Mouse (Mus musculus) kidney, adult 2 months (tissue): Measurements from ENCODE around the gene Hils1. TPM values are rescaled to one million over a fixed set of nuclear protein-coding genes. Genes with fewer than 3 reads are reported as not detected.
A peak's percentile ranks its signal among the peaks of the same experiment; 100 is the strongest.

ENCODE experiments used
- DNase-seq: peaks from one replicate; pipeline ENCODE4 v3.0.0; 2021
- H3K27ac ChIP-seq: fragments of 200-500 bp; 2 replicates; pipeline ENCODE4 v1.5.1; 2012; ENCODE audit warnings: low read depth, low read length, control low read depth, inconsistent platforms; ENCODE audit not compliant: insufficient read depth
- H3K27me3 ChIP-seq: fragments of 200-500 bp; replicated peaks from 2 replicates; pipeline ENCODE4 v1.6.1; 2012; ENCODE audit warnings: mild to moderate bottlenecking, moderate library complexity, low read length, inconsistent platforms; ENCODE audit not compliant: control insufficient read depth, insufficient read depth
- H3K36me3 ChIP-seq: fragments of 200-500 bp; 2 replicates; pipeline ENCODE4 v1.6.1; 2012; ENCODE audit warnings: mild to moderate bottlenecking, moderate library complexity, low read length, inconsistent platforms; ENCODE audit not compliant: control insufficient read depth, insufficient read depth
- H3K4me1 ChIP-seq: fragments of 200-500 bp; 2 replicates; pipeline ENCODE4 v1.6.1; 2011; ENCODE audit warnings: low read length; ENCODE audit not compliant: control insufficient read depth, insufficient read depth
- H3K4me3 ChIP-seq: fragments of 200-500 bp; 2 replicates; pipeline ENCODE4 v1.5.1; 2011; ENCODE audit warnings: mild to moderate bottlenecking, low read depth, low read length, control low read depth; ENCODE audit not compliant: insufficient read depth
- CTCF ChIP-seq: fragments of 200-500 bp; conservative IDR thresholded peaks from 2 replicates; pipeline ENCODE4 v1.5.1; 2011; ENCODE audit warnings: low read depth, mild to moderate bottlenecking, control low read depth, low read length, moderate library complexity, mixed read lengths; ENCODE audit not compliant: insufficient read depth, insufficient read length
- POLR2A ChIP-seq: fragments of 200-500 bp; IDR thresholded peaks from one replicate; pipeline ENCODE4 v1.6.1; 2011; ENCODE audit warnings: low read depth, low read length, control low read depth
- WGBS: fragments of 180-500 bp; shearing (Covaris S2); methylation state at CpG from one replicate; pipeline ENCODE4 v1.1.7; 2018; 5-methylcytosine and 5-hydroxymethylcytosine counted together
- polyA plus RNA-seq: library from polyadenylated mRNA; depleted of rRNA; stranded (reverse); fragments of >200 nt; gene quantifications from 2 replicates; pipeline ENCODE4 v1.2.3, GENCODE M21; 2012

Gene Hils1
- polyA plus RNA-seq, 1 experiment, result not detected

DNA sequence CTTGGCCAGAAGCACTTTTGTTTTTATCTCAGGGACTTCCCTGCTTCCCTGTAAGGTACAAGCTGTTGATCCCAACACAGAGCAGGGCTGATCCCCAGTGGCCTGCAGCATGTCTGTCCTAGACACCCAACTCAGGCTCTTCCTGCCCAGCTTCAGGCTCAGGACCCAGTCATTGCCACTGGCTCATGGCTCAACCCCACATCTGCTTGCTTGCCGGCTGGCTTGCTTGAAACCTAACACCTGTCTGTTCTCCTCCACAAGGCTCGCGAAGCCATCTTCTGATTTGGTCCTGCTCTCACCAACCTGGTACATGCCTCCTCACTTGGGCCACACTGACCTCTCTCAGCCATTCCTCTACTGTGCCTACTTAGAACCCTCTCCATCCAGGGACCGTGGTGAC is 37.2 kb upstream of the Hils1 start:
- WGBS, result 55% methylated on average over 4 of the region's 4 CpGs
- Histone ChIP-seq H3K4me1 (no peaks in the 10 kb centered on the region), H3K4me3 (no peak overlapping the region), H3K27me3 (no peaks in the 10 kb centered on the region), H3K36me3 (no peaks in the 10 kb centered on the region), H3K27ac (no peak overlapping the region)
- TF ChIP-seq POLR2A (no peak), CTCF (no peak)
- DNase-seq, result no peak

DNA sequence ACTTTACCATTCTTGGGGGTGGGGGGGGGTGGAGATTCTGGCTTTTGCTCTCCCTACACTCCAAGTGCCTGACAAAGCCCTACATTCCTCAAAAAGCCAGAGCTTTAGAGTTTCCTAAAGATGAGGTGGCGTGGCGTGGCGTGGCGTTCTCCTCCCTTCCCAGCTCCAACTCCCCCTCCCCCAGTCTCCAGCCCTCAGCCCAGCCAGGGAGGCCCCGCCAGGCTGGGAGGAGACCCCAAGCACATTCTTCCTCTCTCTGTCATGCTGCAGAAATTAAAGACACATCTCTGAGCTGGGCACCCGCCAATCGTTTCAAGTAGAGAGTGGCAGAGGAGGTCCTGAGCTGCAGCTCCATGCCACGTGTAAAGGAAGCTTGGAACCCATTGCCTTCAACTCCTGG is 33.8 kb upstream of the Hils1 start:
- H3K36me3 ChIP-seq, result no peaks in the 10 kb centered on the region
- TF ChIP-seq CTCF, result no peak
- no peak for TF ChIP-seq POLR2A
- no peak for DNase-seq
- no peaks in the 10 kb centered on the region for H3K4me1 ChIP-seq
- no peak overlapping the region for H3K27ac ChIP-seq
- whole genome bisulfite sequencing, result 28% methylated on average over 8 of the region's 8 CpGs
- no peak overlapping the region for H3K4me3 ChIP-seq
- H3K27me3 ChIP-seq, result no peaks in the 10 kb centered on the region

DNA sequence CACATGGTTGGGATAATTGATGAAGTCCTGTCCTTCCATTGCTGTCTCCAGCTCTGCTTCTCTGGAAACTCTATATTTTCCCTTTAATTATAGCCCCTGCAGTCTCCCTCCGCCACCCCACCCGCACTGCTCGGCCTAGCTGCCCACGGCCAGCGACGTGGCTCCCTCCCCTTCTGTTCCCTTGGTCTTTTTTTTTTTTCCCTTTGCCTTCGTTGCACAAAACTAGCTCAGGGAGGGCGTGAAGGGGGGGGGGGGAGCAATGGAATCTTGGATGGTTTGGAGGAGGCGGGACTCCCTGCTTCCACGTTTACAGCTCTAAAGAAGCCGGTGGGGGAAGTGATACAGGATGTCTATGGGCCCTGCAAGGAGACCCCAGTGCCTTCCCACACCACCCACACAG is 32.9 kb upstream of the Hils1 start:
- TF ChIP-seq CTCF, result no peak
- no peak for TF ChIP-seq POLR2A
- Histone ChIP-seq H3K36me3 (no peaks in the 10 kb centered on the region), H3K4me3 (no peak overlapping the region), H3K27ac (no peak overlapping the region), H3K4me1 (no peaks in the 10 kb centered on the region), H3K27me3 (no peaks in the 10 kb centered on the region)
- WGBS, result 34% methylated on average over 11 of the region's 11 CpGs
- DNase-seq, result no peak

DNA sequence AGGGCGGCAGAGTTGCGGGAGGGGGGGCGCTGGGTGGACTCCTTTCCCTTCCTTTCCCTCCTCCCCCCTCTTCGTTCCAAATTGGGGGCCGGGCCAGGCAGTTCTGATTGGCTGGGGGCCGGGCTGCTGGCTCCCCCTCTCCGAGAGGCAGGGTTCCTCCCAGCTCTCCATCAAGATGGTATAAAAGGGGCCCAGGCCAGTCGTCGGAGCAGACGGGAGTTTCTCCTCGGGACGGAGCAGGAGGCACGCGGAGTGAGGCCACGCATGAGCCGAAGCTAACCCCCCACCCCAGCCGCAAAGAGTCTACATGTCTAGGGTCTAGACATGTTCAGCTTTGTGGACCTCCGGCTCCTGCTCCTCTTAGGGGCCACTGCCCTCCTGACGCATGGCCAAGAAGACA is 31.3 kb upstream of the Hils1 start, which contains the start of gene Col1a1:
Col1a1 (plus strand) TSS at position 180 of the 400 bp plus-strand sequence.
- Histone ChIP-seq H3K36me3 (no peaks in the 10 kb centered on the region), H3K4me1 (no peaks in the 10 kb centered on the region), H3K4me3 (peak within 1 kb of the TSS; percentile 45), H3K27ac (no peak within 1 kb of the TSS; the same call in 1 of the 2 replicates), H3K27me3 (no peaks in the 10 kb centered on the region)
- TF ChIP-seq CTCF (no peak), POLR2A (peak; percentile 62)
- DNase-seq, result peak; percentile 50
- 39% methylated on average over 19 of the region's 19 CpGs for WGBS

DNA sequence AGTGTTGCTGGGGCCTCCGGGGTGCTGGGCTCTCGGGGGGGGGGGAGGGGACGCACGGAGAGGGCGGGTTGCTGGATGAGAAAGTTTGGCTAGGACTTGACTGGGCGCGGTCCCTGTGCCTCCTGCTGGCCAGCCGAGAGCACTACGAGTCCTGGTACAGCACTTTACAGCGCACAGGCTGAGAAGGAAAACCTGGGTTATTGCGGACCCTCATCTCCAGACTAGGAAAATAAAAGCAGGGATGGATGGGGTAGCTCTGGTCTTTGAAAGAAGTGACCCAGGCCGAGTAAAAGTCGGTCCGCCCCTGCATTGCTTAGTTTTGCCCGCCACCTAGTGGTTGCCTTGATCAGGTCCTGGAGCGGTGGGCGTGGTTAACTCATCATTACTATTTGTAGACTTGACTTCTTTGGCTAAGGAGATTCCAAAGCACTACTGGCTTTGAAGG is 30.5 kb upstream of the Hils1 start:
- H3K27ac ChIP-seq, result no peak overlapping the region
- no peaks in the 10 kb centered on the region for H3K36me3 ChIP-seq
- peak overlapping the region; percentile 45 for H3K4me3 ChIP-seq
- no peaks in the 10 kb centered on the region for H3K27me3 ChIP-seq
- DNase-seq, result peak; percentile 93
- TF ChIP-seq POLR2A (no peak), CTCF (peak; percentile 75)
- WGBS, result under 1% methylated on average over 17 of the region's 17 CpGs
- H3K4me1 ChIP-seq, result no peaks in the 10 kb centered on the region

DNA sequence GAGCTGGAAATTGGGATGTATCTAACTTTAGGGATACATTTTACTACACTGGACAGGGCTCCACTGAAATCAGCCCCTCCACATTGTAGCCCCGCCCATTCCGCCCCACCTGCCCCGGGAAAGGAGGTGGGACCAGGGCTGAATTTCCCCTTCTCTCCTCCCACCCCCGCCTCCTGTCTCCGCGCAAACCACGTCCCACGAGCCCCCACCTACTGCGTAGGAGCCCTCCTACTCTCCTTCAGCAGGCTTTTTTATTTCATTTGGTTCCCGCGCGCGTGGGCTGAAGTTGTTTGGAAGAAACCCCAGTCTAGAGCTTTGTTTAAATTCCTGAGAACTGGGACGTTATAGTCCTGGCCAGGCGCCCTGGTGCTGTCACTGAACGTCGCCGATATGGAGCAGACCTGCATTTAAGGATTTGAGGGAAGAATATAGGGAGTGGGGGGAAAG is 30.0 kb upstream of the Hils1 start:
- no peak overlapping the region for H3K27ac ChIP-seq
- H3K4me3 ChIP-seq, result peak overlapping the region; percentile 15; the same call in 1 of the 2 replicates
- no peaks in the 10 kb centered on the region for H3K4me1 ChIP-seq
- no peak for TF ChIP-seq CTCF
- TF ChIP-seq POLR2A, result no peak
- H3K27me3 ChIP-seq, result no peaks in the 10 kb centered on the region
- 2% methylated on average over 18 of the region's 18 CpGs for WGBS
- no peak for DNase-seq
- H3K36me3 ChIP-seq, result no peaks in the 10 kb centered on the region

DNA sequence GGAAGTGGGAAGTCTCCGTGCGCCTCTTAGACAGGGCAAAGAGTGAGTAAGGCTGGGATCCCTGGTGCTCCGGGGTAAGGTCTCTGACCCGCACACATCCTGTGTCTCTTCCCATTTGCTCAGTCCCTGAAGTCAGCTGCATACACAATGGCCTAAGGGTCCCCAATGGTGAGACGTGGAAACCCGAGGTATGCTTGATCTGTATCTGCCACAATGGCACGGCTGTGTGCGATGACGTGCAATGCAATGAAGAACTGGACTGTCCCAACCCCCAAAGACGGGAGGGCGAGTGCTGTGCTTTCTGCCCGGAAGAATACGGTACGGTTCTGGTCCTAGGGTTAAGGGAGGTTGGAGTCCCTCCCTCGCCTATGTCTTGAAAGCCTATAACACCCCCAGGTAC is 29.6 kb upstream of the Hils1 start:
- H3K4me3 ChIP-seq, result 0 out of 2 replicates have a peak overlapping the region, but pooled peaks have one; percentile 15
- 3% methylated on average over 15 of the region's 15 CpGs for WGBS
- DNase-seq, result no peak
- H3K4me1 ChIP-seq, result no peaks in the 10 kb centered on the region
- H3K27me3 ChIP-seq, result no peaks in the 10 kb centered on the region
- no peaks in the 10 kb centered on the region for H3K36me3 ChIP-seq
- TF ChIP-seq POLR2A (no peak), CTCF (no peak)
- H3K27ac ChIP-seq, result no peak overlapping the region

DNA sequence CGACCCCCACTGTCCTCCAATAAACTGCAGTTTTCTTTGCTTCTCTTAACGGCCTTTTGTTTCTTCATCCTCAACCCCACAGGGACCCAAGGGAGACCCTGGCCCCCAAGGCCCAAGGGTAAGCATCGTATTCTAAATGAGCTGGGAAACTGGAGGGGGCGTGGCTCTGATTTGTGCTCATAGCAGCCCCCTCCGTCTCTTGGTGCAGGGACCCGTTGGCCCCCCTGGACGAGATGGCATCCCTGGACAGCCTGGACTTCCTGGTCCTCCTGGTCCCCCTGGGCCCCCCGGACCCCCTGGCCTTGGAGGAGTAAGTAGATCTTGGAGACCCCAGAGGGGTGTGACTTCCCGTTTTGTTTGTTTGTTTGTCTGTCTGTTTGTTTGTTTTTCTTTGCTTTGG is 29.1 kb upstream of the Hils1 start:
- no peak overlapping the region for H3K27ac ChIP-seq
- H3K4me3 ChIP-seq, result no peak overlapping the region
- TF ChIP-seq CTCF (no peak), POLR2A (no peak)
- H3K27me3 ChIP-seq, result no peaks in the 10 kb centered on the region
- 24% methylated on average over 9 of the region's 9 CpGs for WGBS
- no peaks in the 10 kb centered on the region for H3K36me3 ChIP-seq
- no peak for DNase-seq
- no peaks in the 10 kb centered on the region for H3K4me1 ChIP-seq
